In the genomic region with DNA sequence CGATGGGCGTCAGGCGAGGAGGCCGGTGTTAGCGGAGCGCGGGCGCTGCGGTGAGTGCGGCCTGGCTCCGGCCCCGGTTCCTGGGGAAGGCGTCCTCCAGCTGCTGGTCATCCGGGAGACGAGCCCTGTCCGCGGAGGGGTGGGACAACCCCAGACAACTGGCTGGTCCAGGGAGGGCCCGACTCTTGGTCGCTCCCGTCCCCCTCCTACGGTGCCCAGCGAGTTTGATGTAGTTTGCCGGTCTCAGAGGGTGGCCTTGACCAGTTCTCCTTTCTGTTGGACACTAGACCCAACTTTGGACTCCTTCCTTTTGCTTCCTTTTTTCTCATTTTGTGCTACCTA, we compare ENCODE assay signal across 8 mouse cellular contexts. TPM values are rescaled to one million over a fixed set of nuclear protein-coding genes. Genes with fewer than 3 reads are reported as not detected.
DNase-seq lines count a peak whose midpoint lies in the region; ATAC-seq and TF ChIP-seq lines count a peak whose summit lies in the region.

No protein-coding gene starts in this region.

- peak overlapping the region; percentile 78 for H3K4me2 ChIP-seq in heart, embryonic 16.5 days (ENCODE audit: low read depth, low read length)
- peak overlapping the region; percentile 65 for H3K4me2 ChIP-seq in hindbrain, embryonic 16.5 days (ENCODE audit: low read length)
- peak overlapping the region; percentile 78 for H3K4me2 ChIP-seq in midbrain, embryonic 14.5 days (ENCODE audit: low read length)

- no peak for TF ChIP-seq POLR2A in bone marrow macrophage, adult 2 months (IDR thresholded peaks at IDR 0.05; ENCODE audit: borderline replicate concordance, low read depth, low read length)

- H3K9ac ChIP-seq in heart, embryonic 16.5 days (ENCODE audit: low read length) = peak overlapping the region; percentile 96
- H3K9ac ChIP-seq in hindbrain, embryonic 16.5 days (ENCODE audit: low read depth, low read length) = peak overlapping the region; percentile 98
- H3K9ac ChIP-seq in midbrain, embryonic 14.5 days (replicated peaks; ENCODE audit: low read length) = peak overlapping the region; percentile 87

- H3K27ac ChIP-seq in heart, embryonic 16.5 days (ENCODE audit: low read length) = peak overlapping the region; percentile 85
- peak overlapping the region; percentile 69 for H3K27ac ChIP-seq in bone marrow macrophage, adult 2 months (ENCODE audit: insufficient read depth, low read depth, low read length)
- H3K27ac ChIP-seq in hindbrain, embryonic 16.5 days (ENCODE audit: low read depth, low read length) = peak overlapping the region; percentile 86
- peak overlapping the region; percentile 84 for H3K27ac ChIP-seq in midbrain, embryonic 14.5 days (replicated peaks; ENCODE audit: low read depth, low read length)

- intact Hi-C loops in heart, postnatal 14 days (cut with DNase I) = loop anchor here (1.0 to 2.0 kb wide), 2 partner anchors 33 to 107 kb away; no protein-coding TSS in a partner anchor

- H3K9me3 ChIP-seq in heart, embryonic 16.5 days (replicated peaks; ENCODE audit: control insufficient read depth, low read length) = no peaks in the 10 kb centered on the region
- no peaks in the 10 kb centered on the region for H3K9me3 ChIP-seq in hindbrain, embryonic 16.5 days (ENCODE audit: control insufficient read depth, low read length)
- no peaks in the 10 kb centered on the region for H3K9me3 ChIP-seq in midbrain, embryonic 14.5 days (ENCODE audit: control insufficient read depth, low read length)

- H3K27me3 ChIP-seq in heart, embryonic 16.5 days (ENCODE audit: control insufficient read depth, insufficient read depth, low read length) = peaks cover 4% of the 10 kb centered on the region; the same call in 1 of the 2 replicates
- peaks cover 2% of the 10 kb centered on the region for H3K27me3 ChIP-seq in hindbrain, embryonic 16.5 days (replicated peaks; ENCODE audit: control insufficient read depth, insufficient read depth, low read length)
- H3K27me3 ChIP-seq in midbrain, embryonic 14.5 days (ENCODE audit: control insufficient read depth, insufficient read depth, low read length) = no peaks in the 10 kb centered on the region

- no peaks in the 10 kb centered on the region; the same call in 1 of the 2 replicates for H3K36me3 ChIP-seq in heart, embryonic 16.5 days (ENCODE audit: control insufficient read depth, insufficient read depth)
- H3K36me3 ChIP-seq in hindbrain, embryonic 16.5 days (ENCODE audit: control insufficient read depth, insufficient read depth, low read length) = no peaks in the 10 kb centered on the region
- H3K36me3 ChIP-seq in midbrain, embryonic 14.5 days (ENCODE audit: control insufficient read depth, insufficient read depth, low read length) = no peaks in the 10 kb centered on the region

- TF ChIP-seq CTCF in bone marrow macrophage, adult 2 months (IDR thresholded peaks at IDR 0.05; ENCODE audit: low read depth, low read length) = no peak

- DNase-seq in heart, postnatal 14 days = no peak
- no peak for DNase-seq in midbrain, embryonic 14.5 days
- no peak for DNase-seq in adrenal gland, postnatal 14 days
- DNase-seq in ovary, postnatal 36 days (ENCODE audit: low spot score) = no peak

- under 1% methylated on average over 23 of the region's 23 CpGs for WGBS in heart, embryonic 16.5 days
- WGBS in hindbrain, embryonic 16.5 days = under 1% methylated on average over 22 of the region's 23 CpGs
- WGBS in midbrain, embryonic 14.5 days = 0% methylated on average over 22 of the region's 23 CpGs

- peak overlapping the region; percentile 96 for H3K4me3 ChIP-seq in heart, embryonic 16.5 days (ENCODE audit: low read length)
- H3K4me3 ChIP-seq in bone marrow macrophage, adult 2 months (ENCODE audit: insufficient read depth, low read length) = peak overlapping the region; percentile 67
- peak overlapping the region; percentile 94 for H3K4me3 ChIP-seq in hindbrain, embryonic 16.5 days (ENCODE audit: low read length)
- peak overlapping the region; percentile 78 for H3K4me3 ChIP-seq in midbrain, embryonic 14.5 days (replicated peaks; ENCODE audit: low read depth, low read length)

- peak; percentile 80 for ATAC-seq in heart, embryonic 16.5 days (replicated peaks; ENCODE audit: extremely low read depth, insufficient read depth, low FRiP score)
- ATAC-seq in hindbrain, embryonic 16.5 days = peak; percentile 83
- peak; percentile 83 for ATAC-seq in midbrain, embryonic 14.5 days (ENCODE audit: low FRiP score, low TSS enrichment)
- ATAC-seq in frontal cortex, adult (ENCODE audit: low TSS enrichment) = no peak; the same call in 1 of the 2 replicates

- peaks cover 8% of the 10 kb centered on the region for H3K4me1 ChIP-seq in heart, embryonic 16.5 days (ENCODE audit: control insufficient read depth, insufficient read depth, low read length)
- peaks cover 12% of the 10 kb centered on the region for H3K4me1 ChIP-seq in bone marrow macrophage, adult 2 months (ENCODE audit: control insufficient read depth, insufficient read depth, low read length)
- peaks cover 11% of the 10 kb centered on the region for H3K4me1 ChIP-seq in hindbrain, embryonic 16.5 days (ENCODE audit: control insufficient read depth, insufficient read depth, low read depth, low read length)
- peaks cover 10% of the 10 kb centered on the region for H3K4me1 ChIP-seq in midbrain, embryonic 14.5 days (ENCODE audit: control insufficient read depth, insufficient read depth, low read length)

RNA-seq across cellular contexts. Expression of a gene that starts 0.3 kb away (rescaled TPM):
- polyA plus RNA-seq in heart, embryonic 16.5 days (2015; fragmentation: Nextera tagmentation; extraction: Ambion mirVana) = 31.2 and 34.6 TPM in 2 replicates
- 10 to 100 TPM; 29.3 to 31.9 TPM for total RNA-seq in heart, postnatal 14 days (2021)
- 112 and 116 TPM in 2 replicates for polyA plus RNA-seq in bone marrow macrophage, adult 2 months (2012; ENCODE audit: insufficient read depth, insufficient read length, missing spikeins)
- 28.7 and 31.7 TPM in 2 replicates for polyA plus RNA-seq in hindbrain, embryonic 16.5 days (2015; fragmentation: Nextera tagmentation; extraction: Ambion mirVana)
- 19.6 and 31.1 TPM in 2 replicates for polyA plus RNA-seq in midbrain, embryonic 14.5 days (2014; fragmentation: Nextera tagmentation; extraction: Ambion mirVana)
- total RNA-seq in adrenal gland, postnatal 14 days (2021) = 65.5 and 69.2 TPM in 2 replicates

RNA-seq across cellular contexts. Expression of a gene that starts 31.3 kb away (rescaled TPM):
- polyA plus RNA-seq in heart, embryonic 16.5 days (2015; fragmentation: Nextera tagmentation; extraction: Ambion mirVana) = 31.4 and 34.6 TPM in 2 replicates
- 10 to 100 TPM; 14.2 to 17.4 TPM for total RNA-seq in heart, postnatal 14 days (2021)
- 17.8 and 18.5 TPM in 2 replicates for polyA plus RNA-seq in bone marrow macrophage, adult 2 months (2012; ENCODE audit: insufficient read depth, insufficient read length, missing spikeins)
- 35.5 and 38.6 TPM in 2 replicates for polyA plus RNA-seq in hindbrain, embryonic 16.5 days (2015; fragmentation: Nextera tagmentation; extraction: Ambion mirVana)
- 45.5 and 62.1 TPM in 2 replicates for polyA plus RNA-seq in midbrain, embryonic 14.5 days (2014; fragmentation: Nextera tagmentation; extraction: Ambion mirVana)
- total RNA-seq in adrenal gland, postnatal 14 days (2021) = 18.7 and 19.9 TPM in 2 replicates
